Mouse (Mus musculus) C2C12 (cell line): Measurements from ENCODE around the gene Piwil4. TPM values are rescaled to one million over a fixed set of nuclear protein-coding genes. Genes with fewer than 3 reads are reported as not detected.
A peak's percentile ranks its signal among the peaks of the same experiment; 100 is the strongest.

ENCODE experiments used
- H3K27me3 ChIP-seq: one replicate; pipeline ENCODE4 v1.6.1; 2011; ENCODE audit not compliant: control insufficient read depth, insufficient read depth, insufficient read length
- H3K36me3 ChIP-seq: one replicate; pipeline ENCODE4 v1.6.1; 2011; ENCODE audit not compliant: control insufficient read depth, insufficient read depth
- H3K4me3 ChIP-seq: one replicate; pipeline ENCODE4 v1.5.1; 2011; ENCODE audit warnings: mild to moderate bottlenecking, control low read depth; ENCODE audit not compliant: poor library complexity, insufficient read depth, severe bottlenecking
- H3K79me2 ChIP-seq: one replicate; pipeline ENCODE4 v1.6.1; 2011; ENCODE audit not compliant: control insufficient read depth, insufficient read depth
- H3K79me3 ChIP-seq: one replicate; pipeline ENCODE4 v1.6.1; 2011; ENCODE audit warnings: low read depth, control low read depth
- H3ac ChIP-seq: one replicate; pipeline ENCODE3; 2011; ENCODE audit warnings: low read depth; ENCODE audit not compliant: control insufficient read depth, insufficient read length
- CEBPB ChIP-seq: IDR thresholded peaks from one replicate; pipeline ENCODE4 v1.6.1; 2011; ENCODE audit warnings: low read depth, mild to moderate bottlenecking, control low read depth, moderate library complexity
- CTCF ChIP-seq: IDR thresholded peaks from one replicate; pipeline ENCODE4 v1.5.1; 2011; ENCODE audit not compliant: control insufficient read depth, insufficient read depth, insufficient read length
- FOSL1 ChIP-seq: IDR thresholded peaks from one replicate; pipeline ENCODE4 v1.8.0; 2011; ENCODE audit warnings: mild to moderate bottlenecking, low read length; ENCODE audit not compliant: poor library complexity, insufficient read depth, severe bottlenecking
- MAX ChIP-seq: IDR thresholded peaks from one replicate; pipeline ENCODE4 v1.6.1; 2011; ENCODE audit warnings: mild to moderate bottlenecking, control low read depth
- MYOD1 ChIP-seq: IDR thresholded peaks from one replicate; pipeline ENCODE4 v1.6.1; 2011; ENCODE audit warnings: low read depth; ENCODE audit not compliant: control insufficient read depth, insufficient read length
- MYOG ChIP-seq: IDR thresholded peaks from one replicate; pipeline ENCODE4 v1.6.1; 2011; ENCODE audit not compliant: control insufficient read depth, insufficient read length; ENCODE audit errors: extremely low read depth
- USF1 ChIP-seq: IDR thresholded peaks from one replicate; pipeline ENCODE4 v1.6.1; 2011; ENCODE audit warnings: low read depth, mild to moderate bottlenecking, control low read depth, moderate library complexity
- polyA plus RNA-seq: library from polyadenylated mRNA; unstranded; fragments of >200 nt; fragmentation: generic; extraction: Trizol; gene quantifications from one replicate; pipeline ENCODE4 v1.2.1, GENCODE M21; 2012; ENCODE audit warnings: missing spikeins

The Piwil4 gene
- polyA plus RNA-seq, 1 experiment: 0.23 TPM

- Histone ChIP-seq H3K4me3 (no peak overlapping the region), H3K27me3 (no peaks in the 10 kb centered on the region), H3K79me3 (no peaks in the 10 kb centered on the region), H3K36me3 (no peaks in the 10 kb centered on the region), H3K79me2 (no peaks in the 10 kb centered on the region), H3ac (no peak overlapping the region)
- TF ChIP-seq FOSL1: no peak
- TF ChIP-seq USF1: no peak
- TF ChIP-seq CTCF: no peak
- TF ChIP-seq MYOD1: peak; percentile 2
- no peak for TF ChIP-seq MAX
- no peak for TF ChIP-seq CEBPB
- no peak for TF ChIP-seq MYOG
These were observed 9.5 kb downstream of the Piwil4 start for GRCm38 (mm10) chr9:14730941-14731541.

- Histone ChIP-seq H3K79me3 (no peaks in the 10 kb centered on the region), H3K79me2 (no peaks in the 10 kb centered on the region), H3ac (no peak overlapping the region), H3K4me3 (no peak overlapping the region), H3K36me3 (no peaks in the 10 kb centered on the region), H3K27me3 (no peaks in the 10 kb centered on the region)
- TF ChIP-seq CEBPB: no peak
- TF ChIP-seq MAX: no peak
These were observed 12.2 kb downstream of the Piwil4 start for GRCm38 (mm10) chr9:14728365-14728764.

- no peak for TF ChIP-seq CEBPB
- TF ChIP-seq MYOG: no peak
- TF ChIP-seq MAX: no peak
- no peak for TF ChIP-seq USF1
- no peak for TF ChIP-seq MYOD1
- no peak for TF ChIP-seq FOSL1
- TF ChIP-seq CTCF: no peak
- Histone ChIP-seq H3K4me3 (no peak overlapping the region), H3ac (no peak overlapping the region), H3K79me3 (no peaks in the 10 kb centered on the region), H3K27me3 (no peaks in the 10 kb centered on the region), H3K79me2 (no peaks in the 10 kb centered on the region), H3K36me3 (no peaks in the 10 kb centered on the region)
These were observed 13.9 kb downstream of the Piwil4 start for GRCm38 (mm10) chr9:14726629-14727028.

- Histone ChIP-seq H3ac (no peak overlapping the region), H3K4me3 (no peak overlapping the region), H3K27me3 (no peaks in the 10 kb centered on the region), H3K36me3 (no peaks in the 10 kb centered on the region), H3K79me2 (no peaks in the 10 kb centered on the region), H3K79me3 (no peaks in the 10 kb centered on the region)
- no peak for TF ChIP-seq CEBPB
- TF ChIP-seq MYOG: no peak
These were observed 14.5 kb downstream of the Piwil4 start for GRCm38 (mm10) chr9:14726005-14726404.

DNA sequence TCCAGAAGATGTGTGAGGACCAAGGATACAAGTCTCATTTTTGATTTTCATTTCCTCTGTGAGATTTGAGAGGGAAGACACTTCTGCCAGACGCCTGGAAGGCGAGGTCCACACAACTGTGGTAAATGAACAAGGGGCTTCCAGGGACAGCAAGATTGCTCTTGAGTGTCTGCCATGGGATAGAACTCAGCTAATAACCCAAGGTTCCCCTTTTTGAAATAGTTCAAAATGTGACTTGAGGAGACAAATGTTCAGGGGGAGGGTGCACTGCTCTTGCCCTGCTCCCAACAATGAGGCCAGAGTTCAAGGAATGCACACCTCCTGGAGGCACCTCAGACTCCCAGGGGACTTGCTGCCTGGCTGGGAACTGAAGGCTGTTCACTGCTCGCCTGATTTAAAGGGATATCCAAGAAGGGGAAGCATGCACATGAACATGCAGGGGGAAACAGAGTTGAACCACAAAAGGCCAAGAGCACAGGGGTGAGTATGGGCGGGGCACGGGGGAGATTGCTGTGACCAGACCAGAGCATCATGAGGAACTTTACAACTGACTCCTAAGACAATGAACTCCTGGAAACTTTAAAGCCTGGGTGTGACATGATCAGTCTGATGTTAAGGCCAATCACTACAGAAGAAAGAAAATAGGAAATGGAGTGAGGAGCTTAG, 15.6 kb downstream of the Piwil4 start:
- H3K79me3 ChIP-seq: no peaks in the 10 kb centered on the region
- H3K27me3 ChIP-seq: no peaks in the 10 kb centered on the region
- no peaks in the 10 kb centered on the region for H3K79me2 ChIP-seq
- no peak overlapping the region for H3K4me3 ChIP-seq
- no peaks in the 10 kb centered on the region for H3K36me3 ChIP-seq
- TF ChIP-seq CTCF (no peak), CEBPB (no peak), MYOG (no peak), MAX (no peak), USF1 (no peak), MYOD1 (no peak), FOSL1 (no peak)
- H3ac ChIP-seq: no peak overlapping the region

- no peak for TF ChIP-seq FOSL1
- no peak for TF ChIP-seq MYOG
- no peak for TF ChIP-seq MAX
- no peak for TF ChIP-seq CEBPB
- TF ChIP-seq USF1: no peak
- TF ChIP-seq CTCF: no peak
- Histone ChIP-seq H3K79me3 (no peaks in the 10 kb centered on the region), H3K4me3 (no peak overlapping the region), H3ac (no peak overlapping the region), H3K79me2 (no peaks in the 10 kb centered on the region), H3K36me3 (no peaks in the 10 kb centered on the region), H3K27me3 (no peaks in the 10 kb centered on the region)
These were observed 18.9 kb downstream of the Piwil4 start for GRCm38 (mm10) chr9:14721610-14722009.
